Mouse (Mus musculus) lung, postnatal 25 days (tissue): ENCODE measurements around the gene Fam243.

Experiments
- DNase-seq: peaks from one replicate; pipeline ENCODE4 v3.0.0; 2022; ENCODE audit warnings: low spot score

Fam243 gene

GRCm38 (mm10) chr16:92321341-92321740 lies at the start of gene Fam243:
Fam243 (minus strand) TSS chr16:92321441.
- DNase-seq, result no peak

GRCm38 (mm10) chr16:92369260-92369659 lies 48.0 kb upstream of the Fam243 start:
- peak; percentile 44 for DNase-seq

GRCm38 (mm10) chr16:92365477-92365876 lies 44.2 kb upstream of the Fam243 start:
- no peak for DNase-seq

DNA sequence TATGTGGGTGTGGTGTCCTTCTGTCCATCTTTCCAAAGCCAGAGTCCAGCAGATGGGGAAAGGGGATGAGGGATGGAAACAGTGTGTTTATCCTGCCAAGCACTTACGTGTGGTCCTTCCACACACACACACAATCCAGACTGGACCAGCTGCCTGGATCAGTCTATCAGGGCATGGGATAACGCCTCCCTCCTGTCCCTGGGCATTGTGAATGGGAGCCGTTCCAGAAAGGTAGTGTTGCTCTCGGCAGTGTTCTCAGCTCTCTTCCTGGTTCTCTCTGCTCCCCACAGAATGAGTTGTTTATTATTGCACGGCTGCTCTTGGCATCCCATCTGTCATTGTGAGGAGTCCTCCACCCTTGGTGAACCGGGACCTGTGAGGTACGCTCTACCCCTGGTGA lies 39.5 kb upstream of the Fam243 start:
- DNase-seq, result no peak

DNA sequence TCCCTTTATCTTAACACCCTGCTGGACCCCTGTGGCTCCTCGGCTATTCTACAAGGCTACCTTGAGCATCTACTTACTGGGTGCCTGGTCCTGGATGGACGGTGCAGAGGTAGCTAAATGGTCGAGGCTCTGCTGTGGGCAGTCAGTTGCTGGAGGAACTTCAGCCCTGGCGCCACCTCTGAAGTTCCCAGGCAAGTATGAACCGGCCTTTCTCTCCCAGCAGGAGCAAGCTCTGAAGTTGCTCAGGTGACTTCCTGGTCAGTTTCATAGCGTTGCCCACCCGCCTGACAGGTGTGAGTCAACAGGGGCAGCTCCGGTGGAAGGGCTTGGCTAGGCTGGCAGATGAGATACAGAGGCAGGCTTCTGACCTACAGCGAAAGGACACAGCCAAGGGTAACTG lies 38.0 kb upstream of the Fam243 start, which contains the start of gene Kcne1:
Gene Kcne1 (minus strand): TSS at position 240 of the 400 bp plus-strand sequence.
- DNase-seq, result no peak

GRCm38 (mm10) chr16:92358734-92359133 lies 37.5 kb upstream of the Fam243 start:
- no peak for DNase-seq

DNA sequence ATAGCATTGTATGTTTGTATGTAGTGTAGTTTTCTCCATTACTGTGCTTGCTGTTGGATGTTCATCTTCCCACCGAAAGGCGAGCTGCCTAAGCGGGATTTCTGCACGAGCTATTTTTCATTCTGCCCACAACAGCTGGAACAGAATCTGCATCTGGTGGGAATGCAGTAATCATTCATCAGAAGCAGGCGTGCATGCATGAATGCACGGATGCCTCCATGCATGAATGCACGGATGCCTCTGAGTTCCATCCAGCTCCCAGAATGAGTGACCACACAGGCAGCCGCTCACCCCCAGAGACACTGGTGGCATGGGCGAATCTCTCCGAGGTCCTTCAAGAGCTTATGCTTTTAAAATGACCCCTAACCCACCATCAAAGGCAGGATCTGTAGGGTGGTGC lies 36.3 kb upstream of the Fam243 start:
- no peak for DNase-seq

DNA sequence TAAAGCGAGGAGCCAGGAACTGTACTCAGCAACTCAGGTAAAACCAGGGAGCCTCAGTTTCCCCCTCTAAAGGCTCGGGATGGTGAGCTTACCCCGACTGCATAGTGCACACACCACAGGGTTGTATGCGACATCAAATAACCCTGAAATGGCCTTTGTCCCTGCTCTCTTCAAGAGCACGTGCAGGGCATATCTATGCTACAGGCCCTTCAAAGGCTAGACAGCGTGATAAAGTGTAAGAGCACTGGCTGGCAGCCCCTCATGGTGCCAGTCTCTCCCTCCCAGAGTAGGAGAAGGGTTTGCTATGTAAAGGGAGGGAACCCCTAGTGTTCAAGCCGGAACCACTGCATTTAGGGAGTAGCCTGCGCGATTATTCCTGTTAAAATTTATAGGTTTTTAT lies 35.8 kb upstream of the Fam243 start:
- DNase-seq, result no peak

GRCm38 (mm10) chr16:92355982-92356381 lies 34.7 kb upstream of the Fam243 start:
- DNase-seq, result no peak

GRCm38 (mm10) chr16:92355366-92355765 lies 34.1 kb upstream of the Fam243 start:
- DNase-seq, result no peak

- DNase-seq, result no peak
These were observed 32.7 kb upstream of the Fam243 start for GRCm38 (mm10) chr16:92353897-92354296.

GRCm38 (mm10) chr16:92353295-92353694 lies 32.1 kb upstream of the Fam243 start:
- no peak for DNase-seq

- DNase-seq, result peak; percentile 12
These were observed 27.7 kb upstream of the Fam243 start for GRCm38 (mm10) chr16:92348941-92349340.

- DNase-seq, result no peak
These were observed 25.2 kb upstream of the Fam243 start for GRCm38 (mm10) chr16:92346297-92346916.

DNA sequence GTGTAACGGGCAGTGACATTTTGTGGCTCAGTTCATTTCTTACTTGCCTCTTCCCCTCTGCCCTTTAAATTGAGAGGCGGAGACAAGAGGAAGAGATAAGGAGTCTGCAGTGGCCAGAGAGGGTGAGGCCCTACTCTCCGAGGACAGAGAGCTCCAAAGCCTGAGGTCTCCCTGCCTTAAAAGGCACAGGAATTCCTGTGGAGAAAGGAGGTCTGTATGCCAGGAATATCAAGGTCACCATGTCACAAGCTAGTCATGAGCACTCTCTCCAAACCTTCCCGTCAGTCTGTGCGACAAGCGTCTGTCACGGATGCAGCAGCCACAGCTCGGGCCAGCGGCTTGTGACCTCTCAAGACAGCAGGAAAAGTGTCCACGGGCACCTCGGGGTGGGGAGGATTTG lies 23.9 kb upstream of the Fam243 start:
- no peak for DNase-seq

GRCm38 (mm10) chr16:92340612-92341511 lies 19.6 kb upstream of the Fam243 start:
- peak; percentile 57 for DNase-seq

GRCm38 (mm10) chr16:92336280-92336679 lies 15.0 kb upstream of the Fam243 start:
- peak; percentile 75 for DNase-seq

- no peak for DNase-seq
These were observed 13.4 kb upstream of the Fam243 start for GRCm38 (mm10) chr16:92334600-92334999.

DNA sequence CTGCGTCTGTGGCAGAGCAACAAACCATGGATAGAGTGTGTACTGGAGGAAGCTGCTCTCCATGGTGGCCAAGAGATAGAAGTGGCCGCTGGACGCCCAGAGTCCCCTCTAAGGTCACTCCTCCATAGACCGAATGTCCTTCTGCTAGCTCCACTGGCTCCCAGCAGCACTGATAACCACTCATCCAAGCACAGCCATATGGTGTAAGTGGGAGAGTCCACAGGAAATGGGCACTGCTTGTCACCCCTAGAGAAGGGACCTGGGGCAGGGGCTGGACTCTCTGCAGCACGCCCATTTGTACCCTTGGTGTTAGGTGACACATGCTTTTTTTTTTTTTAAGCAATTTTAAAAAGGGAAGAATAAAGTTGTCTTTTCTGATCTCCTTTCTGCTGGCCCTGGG lies 9.7 kb upstream of the Fam243 start:
- no peak for DNase-seq

DNA sequence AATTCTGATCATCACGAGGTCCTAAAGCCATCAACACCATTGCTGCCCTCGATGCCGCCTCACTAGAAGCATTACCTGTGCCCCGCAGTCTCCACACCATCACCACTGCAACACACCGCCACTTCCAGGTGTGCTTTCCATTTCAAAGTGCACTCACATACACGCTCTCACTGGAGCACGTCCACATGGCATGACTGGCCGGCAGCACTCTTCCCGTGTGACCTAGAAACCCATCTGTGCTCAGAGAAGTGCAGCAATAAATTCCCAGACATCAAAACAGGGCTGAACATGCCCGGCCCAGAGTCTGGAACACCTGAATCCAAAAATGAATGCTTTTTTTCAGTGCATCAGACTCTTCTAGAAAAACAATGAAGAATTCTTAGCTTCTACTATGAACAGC lies 6.7 kb upstream of the Fam243 start:
- no peak for DNase-seq

DNA sequence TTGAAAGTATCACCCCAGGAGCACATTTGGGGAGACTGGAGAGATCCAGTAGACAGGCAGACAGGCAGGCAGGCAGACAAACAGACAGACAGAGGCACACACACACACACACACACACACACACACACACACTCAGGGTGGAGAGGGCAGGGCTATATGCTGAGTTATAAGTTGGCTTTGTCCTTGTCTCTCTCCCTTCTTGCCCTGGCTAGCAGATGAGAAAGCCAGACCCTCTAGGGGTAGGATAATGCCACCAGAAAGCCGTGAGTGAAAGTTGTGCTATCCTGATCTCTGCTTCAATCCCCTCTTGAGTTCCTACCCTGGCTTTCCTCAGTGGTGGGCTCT lies 3.8 kb upstream of the Fam243 start:
- no peak for DNase-seq

DNA sequence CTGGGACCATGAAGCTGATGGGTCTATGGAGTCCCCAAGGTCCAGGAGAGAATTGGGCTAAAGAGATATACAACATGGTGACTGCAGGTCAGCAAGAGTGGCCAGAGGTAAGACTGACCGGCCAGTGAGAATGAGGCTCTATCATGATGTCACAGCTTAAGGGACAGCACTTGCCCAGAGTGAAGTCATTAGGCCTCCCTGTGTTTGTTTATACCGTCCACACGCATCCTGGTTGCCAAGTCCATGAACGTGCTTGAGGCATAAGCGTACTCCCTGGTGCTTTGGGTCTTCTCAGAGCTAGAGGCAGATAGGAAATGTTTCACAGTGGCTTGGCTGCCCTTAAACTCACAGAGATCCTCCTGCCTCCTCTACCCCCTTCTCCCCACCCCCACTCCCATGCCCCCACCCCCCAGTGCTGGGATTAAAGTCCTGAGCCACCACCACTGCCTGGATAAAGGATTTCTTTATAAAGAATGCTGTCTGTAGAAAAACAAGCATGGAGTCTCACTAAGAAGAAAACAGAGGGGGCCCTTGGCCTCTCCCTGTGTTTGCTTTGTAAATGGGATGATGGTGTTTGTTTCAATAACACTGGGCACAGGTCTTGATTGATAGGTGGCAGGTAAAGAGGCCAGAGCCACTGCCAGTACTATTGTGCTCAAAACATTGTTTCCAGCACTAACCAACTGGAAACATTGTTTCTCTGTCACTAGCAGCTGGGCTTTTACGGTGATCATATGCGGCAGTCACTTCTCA lies 3.2 kb upstream of the Fam243 start:
- no peak for DNase-seq

DNA sequence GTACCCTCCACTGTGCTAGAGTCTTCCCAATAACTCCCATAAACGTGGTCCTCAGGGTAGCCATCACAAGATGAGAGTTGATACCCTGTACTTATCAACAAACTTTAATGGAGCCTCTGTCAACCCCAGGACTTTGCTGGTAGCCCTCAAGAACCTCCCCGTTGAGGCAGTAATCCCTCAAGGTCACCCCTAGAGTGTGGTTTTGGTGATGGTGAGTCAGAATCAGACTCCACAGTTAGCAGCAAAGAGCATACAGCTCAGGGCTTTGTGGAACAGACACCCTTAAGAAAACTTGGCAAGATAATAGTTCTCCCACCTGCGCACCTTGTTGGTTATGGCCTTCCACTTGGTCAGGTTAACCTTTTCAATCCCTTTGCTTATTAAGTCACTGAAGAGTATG lies 880 bp downstream of the Fam243 start:
- DNase-seq, result no peak
